Mouse (Mus musculus): Measurements from ENCODE around the gene Eif3g.

DNA sequence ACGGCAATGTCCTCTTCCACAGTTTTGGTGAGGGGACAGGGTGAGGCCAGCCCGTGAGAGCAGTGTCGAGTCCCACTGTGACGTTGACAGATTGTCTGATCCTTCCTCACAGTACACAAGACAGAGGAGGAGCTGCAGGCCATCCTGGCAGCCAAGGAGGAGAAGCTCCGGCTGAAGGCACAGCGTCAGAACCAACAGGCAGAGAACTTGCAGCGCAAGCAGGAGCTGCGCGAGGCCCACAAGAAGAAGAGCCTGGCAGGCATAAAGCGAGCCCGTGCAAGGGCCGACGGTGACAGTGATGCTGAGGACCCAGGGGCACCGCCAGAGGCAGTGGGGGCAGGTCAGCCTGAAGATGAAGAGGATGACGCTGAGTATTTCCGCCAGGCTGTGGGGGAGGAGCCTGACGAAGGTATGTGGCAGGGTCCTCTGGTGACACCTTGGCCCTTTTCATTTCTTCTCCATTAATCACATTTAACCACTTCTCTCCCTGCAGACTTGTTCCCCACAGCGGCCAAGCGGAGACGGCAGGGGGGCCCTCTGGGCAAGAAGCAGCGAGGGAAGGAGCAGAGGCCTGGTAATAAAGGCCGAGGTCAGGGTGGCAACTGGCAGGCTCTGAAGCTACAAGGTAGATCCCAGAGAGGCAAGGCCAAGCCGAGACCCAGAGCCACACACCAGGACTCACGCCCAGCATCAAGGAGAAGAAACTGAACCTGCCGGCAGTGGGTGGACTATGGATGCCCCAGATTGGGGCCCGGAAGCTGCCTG, 6.9 kb downstream of the Eif3g start:
- TF ChIP-seq CTCF (IDR thresholded peaks at IDR 0.05; ENCODE audit: low read depth) (no peak), EP300 (IDR thresholded peaks at IDR 0.05; ENCODE audit: low read depth) (no peak)
